Mouse (Mus musculus) cerebellum, adult 2 months (tissue): Measurements from ENCODE around the gene Zmiz2.

Experiments used
- CTCF ChIP-seq: fragments of 200-500 bp; IDR thresholded peaks from 2 replicates; pipeline ENCODE4 v1.5.1; 2011; ENCODE audit warnings: low read depth, mild to moderate bottlenecking, control low read depth, low read length, moderate library complexity, borderline replicate concordance; ENCODE audit not compliant: insufficient read depth
- POLR2A ChIP-seq: fragments of 200-500 bp; IDR thresholded peaks from 2 replicates; pipeline ENCODE4 v1.6.1; 2011; ENCODE audit warnings: low read length, control low read depth, borderline replicate concordance; ENCODE audit not compliant: insufficient read depth

- no peak for TF ChIP-seq POLR2A
- TF ChIP-seq CTCF = no peak
Observed at GRCm38 (mm10) chr11:6346966-6347365, 41.9 kb upstream of the Zmiz2 start.
